ENCODE assay signal across 8 mouse cellular contexts in the genomic region with DNA sequence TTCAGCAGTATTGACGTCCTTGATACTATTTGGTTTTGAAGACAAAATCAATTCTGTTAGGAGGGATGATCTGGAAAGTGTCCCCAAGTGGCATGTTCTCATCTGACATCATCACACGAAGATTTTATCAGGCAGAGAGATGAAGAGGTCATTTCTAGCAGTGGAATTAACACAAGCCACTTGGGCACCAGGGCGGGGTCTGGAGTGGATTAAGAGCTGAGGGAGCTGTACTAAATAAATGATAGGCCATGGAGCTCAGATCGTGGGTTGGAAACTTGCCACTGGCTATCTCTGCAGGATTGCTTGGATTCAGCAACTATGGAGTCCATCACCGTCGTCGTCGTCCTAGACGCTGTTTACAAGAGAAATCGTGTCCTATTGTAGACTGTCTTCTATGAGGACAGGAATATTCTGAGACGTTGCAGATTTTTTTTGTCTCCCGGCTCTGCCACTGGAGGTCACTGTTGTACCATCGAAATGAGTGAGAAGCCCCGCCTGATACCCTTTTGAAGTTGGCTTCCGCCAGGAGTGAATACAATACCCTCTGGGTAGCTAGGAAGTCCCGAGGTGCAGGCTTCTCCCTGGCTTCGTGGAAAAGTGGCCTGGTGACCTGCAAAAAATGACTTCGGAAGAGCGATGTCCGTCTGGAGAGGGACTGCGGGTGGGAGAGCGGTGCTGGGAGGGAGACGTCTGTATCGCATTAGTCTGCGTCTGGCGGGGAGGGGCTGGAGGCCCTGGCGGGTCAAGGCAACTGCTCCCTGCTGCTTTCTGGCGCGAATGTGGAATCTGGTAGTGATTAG.
A peak's percentile ranks its signal among the peaks of the same experiment; 100 is the strongest.
DNase-seq lines count a peak whose midpoint lies in the region; ATAC-seq and TF ChIP-seq lines count a peak whose summit lies in the region.

No protein-coding gene starts in this region.

- 6% methylated on average over 29 of the region's 29 CpGs for WGBS in hindbrain, embryonic 11.5 days

- H3K36me3 ChIP-seq in G1E (replicated peaks): no peaks in the 10 kb centered on the region
- no peaks in the 10 kb centered on the region for H3K36me3 ChIP-seq in hindbrain, embryonic 11.5 days (ENCODE audit: control insufficient read depth, insufficient read depth, low read length)

- peak overlapping the region; percentile 93 for H3K27ac ChIP-seq in hindbrain, embryonic 11.5 days (ENCODE audit: low read depth, low read length)

- H3K9me3 ChIP-seq in G1E (replicated peaks): no peaks in the 10 kb centered on the region
- no peaks in the 10 kb centered on the region for H3K9me3 ChIP-seq in hindbrain, embryonic 11.5 days (ENCODE audit: control insufficient read depth, low read length)

- peak overlapping the region; percentile 64 for H3K9ac ChIP-seq in hindbrain, embryonic 11.5 days (ENCODE audit: low read depth, low read length)

- peak overlapping the region; percentile 41 for H3K4me2 ChIP-seq in hindbrain, embryonic 11.5 days (replicated peaks; ENCODE audit: low read depth, low read length)

- peak; percentile 38 for DNase-seq in G1E (ENCODE audit: low spot score)
- peak; percentile 77 to 81 for DNase-seq in cerebellum, adult 18-20 months
- DNase-seq in hindbrain, embryonic 11.5 days (ENCODE audit: low spot score): peak; percentile 95
- DNase-seq in layer of hippocampus, postnatal 10 days (ENCODE audit: low spot score in 2 of 2): peak; percentile 96
- peak; percentile 95 for DNase-seq in lung, postnatal 10 days
- DNase-seq in ovary, postnatal 36 days (ENCODE audit: low spot score): peak; percentile 86
- DNase-seq in thymus, postnatal 25 days: peak; percentile 91

- no peaks in the 10 kb centered on the region; the same call in 1 of the 2 replicates for H3K27me3 ChIP-seq in G1E (ENCODE audit: insufficient read depth, low read length)
- no peaks in the 10 kb centered on the region for H3K27me3 ChIP-seq in hindbrain, embryonic 11.5 days (ENCODE audit: control insufficient read depth, insufficient read depth, low read length)

- 0 out of 2 replicates have a peak, but pooled peaks cover 3% of the 10 kb centered on the region for H3K4me1 ChIP-seq in G1E (ENCODE audit: insufficient read depth, low read depth, low read length)
- H3K4me1 ChIP-seq in hindbrain, embryonic 11.5 days (replicated peaks; ENCODE audit: control insufficient read depth, insufficient read depth, low read length): peaks cover 4% of the 10 kb centered on the region; the same call in 1 of the 2 replicates

- peak; percentile 22; the same call in 1 of the 2 replicates for ATAC-seq in G1E (ENCODE audit: extremely low read depth, insufficient number of reproducible peaks, low FRiP score, poor library complexity, severe bottlenecking)
- ATAC-seq in frontal cortex, adult (ENCODE audit: low TSS enrichment): peak; percentile 93
- ATAC-seq in hindbrain, embryonic 11.5 days (ENCODE audit: low FRiP score): peak; percentile 95

- H3K4me3 ChIP-seq in G1E (ENCODE audit: low read depth, low read length): peak overlapping the region; percentile 1; the same call in 1 of the 2 replicates
- peak overlapping the region; percentile 17; the same call in 1 of the 2 replicates for H3K4me3 ChIP-seq in hindbrain, embryonic 11.5 days (ENCODE audit: low read depth, low read length)

- TF ChIP-seq CTCF in G1E (IDR thresholded peaks at IDR 0.05; ENCODE audit: low read depth, low read length): 0 out of 2 replicates have a peak, but pooled peaks have one; percentile 17

Comparison
In these comparisons a context has a peak if more than half of its experiments do, and no peak if none do; other contexts are left out.
1. Peak in every context shown above with its lines: DNase-seq, ATAC-seq, H3K4me3 ChIP-seq and H3K27ac ChIP-seq.
2. ATAC-seq: peak in every context shown above with its lines; median percentile 95 in hindbrain, embryonic 11.5 days; 93 in frontal cortex, adult; 22 in G1E.
3. DNase-seq: peak in every context shown above with its lines; median percentile 96 in layer of hippocampus, postnatal 10 days; 95 in hindbrain, embryonic 11.5 days; 95 in lung, postnatal 10 days; 91 in thymus, postnatal 25 days; 86 in ovary, postnatal 36 days; 79 in cerebellum, adult 18-20 months; 38 in G1E.